Mouse (Mus musculus) liver, adult 2 months (tissue): Measurements from ENCODE around the gene Abca4. TPM values are rescaled to one million over a fixed set of nuclear protein-coding genes. Genes with fewer than 3 reads are reported as not detected.
"Not testable (repeated sequence)": the region's sequence is repeated elsewhere in the genome, so short reads cannot be mapped to it uniquely, and the experiment has no call there.

Source experiments
- DNase-seq: peaks from one replicate; pipeline ENCODE4 v3.0.0-alpha.2; 2011; ENCODE audit warnings: low read depth, low spot score; ENCODE audit errors: extremely low read depth
- H3K27ac ChIP-seq: fragments of 200-500 bp; replicated peaks from 2 replicates; pipeline ENCODE4 v1.5.1; 2012; ENCODE audit warnings: low read depth, mild to moderate bottlenecking, control low read depth, inconsistent platforms, low read length; ENCODE audit not compliant: insufficient read depth
- H3K27me3 ChIP-seq: fragments of 200-500 bp; 2 replicates; pipeline ENCODE4 v1.6.1; 2012; ENCODE audit warnings: mild to moderate bottlenecking, moderate library complexity, low read length, inconsistent platforms; ENCODE audit not compliant: control insufficient read depth, insufficient read depth
- H3K36me3 ChIP-seq: fragments of 200-500 bp; 2 replicates; pipeline ENCODE4 v1.6.1; 2012; ENCODE audit warnings: low read length, inconsistent platforms; ENCODE audit not compliant: control insufficient read depth, insufficient read depth
- H3K4me1 ChIP-seq: fragments of 200-500 bp; 2 replicates; pipeline ENCODE4 v1.6.1; 2011; ENCODE audit warnings: low read length; ENCODE audit not compliant: control insufficient read depth, insufficient read depth
- H3K4me3 ChIP-seq: fragments of 200-500 bp; 2 replicates; pipeline ENCODE4 v1.5.1; 2011; ENCODE audit warnings: low read depth, mild to moderate bottlenecking, control low read depth, low read length, moderate library complexity; ENCODE audit not compliant: insufficient read depth
- H3K79me2 ChIP-seq: fragments of 200-500 bp; 2 replicates; pipeline ENCODE4 v1.6.1; 2012; ENCODE audit warnings: inconsistent platforms, mild to moderate bottlenecking, low read length, moderate library complexity; ENCODE audit not compliant: control insufficient read depth, insufficient read depth
- H3K9ac ChIP-seq: fragments of 200-500 bp; 2 replicates; pipeline ENCODE4 v1.6.1; 2012; ENCODE audit warnings: low read depth, mild to moderate bottlenecking, control low read depth, inconsistent platforms, low read length
- CTCF ChIP-seq: fragments of 200-500 bp; IDR thresholded peaks from 2 replicates; pipeline ENCODE4 v1.5.1; 2011; ENCODE audit warnings: low read depth, low read length, control low read depth
- POLR2A ChIP-seq: fragments of 200-500 bp; IDR thresholded peaks from 2 replicates; pipeline ENCODE4 v1.6.1; 2011; ENCODE audit warnings: low read length, control low read depth; ENCODE audit not compliant: insufficient read depth; ENCODE audit errors: extremely low read depth
- WGBS: fragments of 180-500 bp; shearing (Covaris S2); methylation state at CpG from one replicate; pipeline ENCODE4 v1.1.7; 2018; 5-methylcytosine and 5-hydroxymethylcytosine counted together
- polyA plus RNA-seq: library from polyadenylated mRNA; depleted of rRNA; stranded (reverse); fragments of >200 nt; gene quantifications from 2 replicates; pipeline ENCODE4 v1.2.3, GENCODE M21; 2012; rRNA removed
- total RNA-seq: library from RNA; depleted of rRNA; stranded (reverse); fragments of >200 nt; gene quantifications from 2 replicates; pipeline ENCODE4 v1.2.3, GENCODE M21; 2014; rRNA removed

The Abca4 gene
- total and polyA plus RNA-seq, 2 experiments = 0.05 to 0.37 TPM

- Histone ChIP-seq H3K4me3 (no peak overlapping the region), H3K27me3 (no peaks in the 10 kb centered on the region), H3K9ac (no peak overlapping the region), H3K79me2 (no peaks in the 10 kb centered on the region), H3K4me1 (peaks cover 26% of the 10 kb centered on the region), H3K27ac (peak overlapping the region; percentile 8; the same call in 1 of the 2 replicates), H3K36me3 (no peaks in the 10 kb centered on the region)
- DNase-seq = no peak
- WGBS = 67% methylated on average over 13 of the region's 13 CpGs
- no peak for TF ChIP-seq POLR2A
- no peak for TF ChIP-seq CTCF
Observed at GRCm38 (mm10) chr3:122211446-122212125, 167.3 kb downstream of the Abca4 start.

GRCm38 (mm10) chr3:122221240-122222036 is 177.2 kb downstream of the Abca4 start:
- no peak for DNase-seq
- Histone ChIP-seq H3K79me2 (no peaks in the 10 kb centered on the region), H3K27me3 (no peaks in the 10 kb centered on the region), H3K4me3 (no peak overlapping the region), H3K9ac (no peak overlapping the region), H3K36me3 (no peaks in the 10 kb centered on the region), H3K27ac (no peak overlapping the region), H3K4me1 (peaks cover 3% of the 10 kb centered on the region; the same call in 1 of the 2 replicates)
- no peak for TF ChIP-seq POLR2A
- no peak for TF ChIP-seq CTCF
- 88% methylated on average over 3 of the region's 3 CpGs for WGBS

- not testable (repeated sequence) for H3K4me3 ChIP-seq, H3K27ac ChIP-seq, DNase-seq, H3K4me1 ChIP-seq, H3K79me2 ChIP-seq, H3K36me3 ChIP-seq, H3K9ac ChIP-seq, H3K27me3 ChIP-seq
- WGBS = 84% methylated on average over 6 of the region's 6 CpGs
Observed at GRCm38 (mm10) chr3:122226972-122227371, 182.7 kb downstream of the Abca4 start.

Other genes with a start within 250 kb of the Abca4 start
- gene Abcd3, start 229.1 kb upstream of the Abca4 start, total RNA-seq = 277 and 397 TPM in 2 replicates
- 45.5 and 49.5 TPM in 2 replicates for gene Abcd3, start 229.1 kb upstream of the Abca4 start, polyA plus RNA-seq
- gene Arhgap29, start 91.9 kb upstream of the Abca4 start, total RNA-seq = 60.5 and 68.4 TPM in 2 replicates
- 12.2 and 16.4 TPM in 2 replicates for gene Arhgap29, start 91.9 kb upstream of the Abca4 start, polyA plus RNA-seq
- 57.6 and 116 TPM in 2 replicates for gene Gclm, start 201.1 kb downstream of the Abca4 start, total RNA-seq
- gene Gclm, start 201.1 kb downstream of the Abca4 start, polyA plus RNA-seq = 236 and 311 TPM in 2 replicates
- 14.5 and 17.7 TPM in 2 replicates for gene Dnttip2, start 229.9 kb downstream of the Abca4 start, total RNA-seq
- gene Dnttip2, start 229.9 kb downstream of the Abca4 start, polyA plus RNA-seq = 3.6 and 4.0 TPM in 2 replicates
- 44.4 and 69.3 TPM in 2 replicates for gene Bcar3, start 249.7 kb downstream of the Abca4 start, total RNA-seq
- 45.5 and 67.3 TPM in 2 replicates for gene Bcar3, start 249.7 kb downstream of the Abca4 start, polyA plus RNA-seq